Mouse (Mus musculus) heart, embryonic 14.5 days (tissue): ENCODE measurements around the gene Plk2. TPM values are rescaled to one million over a fixed set of nuclear protein-coding genes. Genes with fewer than 3 reads are reported as not detected.

Experiments used
- polyA plus RNA-seq: library from polyadenylated mRNA; unstranded; fragments of >200 nt; fragmentation: Nextera tagmentation; extraction: Ambion mirVana; gene quantifications from 2 replicates; pipeline ENCODE4 v1.2.1, GENCODE M21; 2014

Plk2 gene
- polyA plus RNA-seq, 1 experiment from 2014 or later, result 116 TPM

Other genes starting within 250 kb of the Plk2 start
- gene Rab3c, start 114.0 kb upstream of the Plk2 start, polyA plus RNA-seq, result 0.08 and 0.55 TPM in 2 replicates
- gene Gapt, start 37.8 kb upstream of the Plk2 start, polyA plus RNA-seq, result 0.12 TPM in 1 of 2 replicates, not detected in the other